Mouse (Mus musculus): ENCODE data around the gene Olfr905. TPM values are rescaled to one million over a fixed set of nuclear protein-coding genes. Genes with fewer than 3 reads are reported as not detected.

Gene Olfr905
- total RNA-seq (2012; rRNA removed) (not detected in 2 replicates), polyA plus RNA-seq (2012; ENCODE audit: insufficient read depth in 1 of 2, insufficient read length in 2 of 2, low read depth in 1 of 2, low replicate concordance in 2 of 2, missing spikeins in 1 of 2) (under 1 TPM in 1 of 2 experiments, not detected in 1; 0.01 TPM)

DNA sequence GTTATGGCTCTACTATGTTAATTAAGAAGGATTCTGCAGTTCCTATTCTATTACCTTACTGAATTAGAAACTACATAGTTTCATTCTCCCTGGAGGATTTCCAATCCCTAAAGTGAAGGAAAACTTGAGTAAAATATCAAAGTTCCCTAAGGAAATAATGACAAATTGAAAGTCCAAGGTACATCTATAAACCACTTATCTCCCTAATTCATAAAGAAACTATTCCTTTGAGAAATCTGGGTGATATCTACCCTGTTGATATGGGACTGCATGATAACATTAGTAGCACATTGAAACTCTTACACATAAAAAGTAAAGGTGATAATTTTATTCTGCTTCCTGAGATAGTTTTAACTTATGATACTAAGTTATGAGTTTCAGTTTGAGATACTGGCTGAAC, at the start of gene Olfr905:
Gene Olfr905 (plus strand): TSS at position 301 of the 400 bp plus-strand sequence.
- Histone ChIP-seq H3K9me3 (replicated peaks; ENCODE audit: insufficient read depth, low read length) (no peaks in the 10 kb centered on the region), H3K9ac (ENCODE audit: control insufficient read depth, low read depth, low read length, poor library complexity, severe bottlenecking) (no peak within 1 kb of the TSS), H3K27me3 (ENCODE audit: control insufficient read depth in 1 of 2, insufficient read depth in 2 of 2, low read length in 2 of 2) (no peaks in the 10 kb centered on the region), H3K79me2 (ENCODE audit: control insufficient read depth, insufficient read depth, low read length, poor library complexity) (no peaks in the 10 kb centered on the region), H3K27ac (ENCODE audit: control insufficient read depth, low read depth, low read length) (no peak within 1 kb of the TSS), H3K4me3 (ENCODE audit: control insufficient read depth in 1 of 2, insufficient read depth in 1 of 2, low read depth in 2 of 2, low read length in 2 of 2) (no peak within 1 kb of the TSS), H3K36me3 (ENCODE audit: control insufficient read depth in 1 of 2, insufficient read depth in 2 of 2, low read length in 2 of 2) (no peaks in the 10 kb centered on the region), H3K4me1 (ENCODE audit: control insufficient read depth in 1 of 2, insufficient read depth in 2 of 2, low read length in 2 of 2) (no peaks in the 10 kb centered on the region)
- TF ChIP-seq TCF12 (IDR thresholded peaks at IDR 0.05; ENCODE audit: low read depth, low read length) = no peak
- no peak for TF ChIP-seq BHLHE40 (IDR thresholded peaks at IDR 0.05; ENCODE audit: borderline replicate concordance, low read depth, low read length)
- no peak for TF ChIP-seq RCOR1 (IDR thresholded peaks at IDR 0.05; ENCODE audit: low read depth, low read length)
- DNase-seq (ENCODE audit: low read depth, low spot score) = no peak

GRCm38 (mm10) chr9:38423801-38424200, 47.1 kb upstream of the Olfr905 start:
- TF ChIP-seq KAT2A (conservative IDR thresholded peaks at IDR 0.05; ENCODE audit: low read depth, low read length) (no peak), ELF1 (IDR thresholded peaks at IDR 0.05; ENCODE audit: low read depth, low read length) (no peak), UBTF (IDR thresholded peaks at IDR 0.05; ENCODE audit: borderline replicate concordance, insufficient read depth, low read depth, low read length) (no peak), POLR2AphosphoS2 (IDR thresholded peaks at IDR 0.05; ENCODE audit: low read length) (no peak), POLR2AphosphoS5 (IDR thresholded peaks at IDR 0.05; ENCODE audit: borderline replicate concordance, low read depth, low read length) (no peak), NELFE (IDR thresholded peaks at IDR 0.05; ENCODE audit: low read depth, low read length) (no peak), GATA1 (IDR thresholded peaks at IDR 0.05; ENCODE audit: low read depth, low read length) (no peak), TCF12 (IDR thresholded peaks at IDR 0.05; ENCODE audit: low read depth, low read length) (no peak), TBP (IDR thresholded peaks at IDR 0.05; ENCODE audit: low read depth, low read length) (no peak), SIN3A (IDR thresholded peaks at IDR 0.05; ENCODE audit: low read length) (no peak), ZKSCAN1 (IDR thresholded peaks at IDR 0.05; ENCODE audit: low read depth, low read length) (no peak)
- Histone ChIP-seq H3K27ac (ENCODE audit: control insufficient read depth, low read depth, low read length) (no peak overlapping the region), H3K4me1 (ENCODE audit: control insufficient read depth in 1 of 2, insufficient read depth in 2 of 2, low read length in 2 of 2) (no peaks in the 10 kb centered on the region), H3K27me3 (ENCODE audit: control insufficient read depth in 1 of 2, insufficient read depth in 2 of 2, low read length in 2 of 2) (no peaks in the 10 kb centered on the region), H3K36me3 (ENCODE audit: control insufficient read depth in 1 of 2, insufficient read depth in 2 of 2, low read length in 2 of 2) (no peaks in the 10 kb centered on the region), H3K79me2 (ENCODE audit: control insufficient read depth, insufficient read depth, low read length, poor library complexity) (no peaks in the 10 kb centered on the region), H3K9ac (ENCODE audit: control insufficient read depth, low read depth, low read length, poor library complexity, severe bottlenecking) (no peak overlapping the region), H3K9me3 (replicated peaks; ENCODE audit: insufficient read depth, low read length) (no peaks in the 10 kb centered on the region), H3K4me3 (ENCODE audit: control insufficient read depth in 1 of 2, insufficient read depth in 1 of 2, low read depth in 2 of 2, low read length in 2 of 2) (no peak overlapping the region)
- DNase-seq (ENCODE audit: low read depth, low spot score) = no peak

GRCm38 (mm10) chr9:38427026-38427425, 43.9 kb upstream of the Olfr905 start:
- Histone ChIP-seq H3K9me3 (replicated peaks; ENCODE audit: insufficient read depth, low read length) (no peaks in the 10 kb centered on the region), H3K9ac (ENCODE audit: control insufficient read depth, low read depth, low read length, poor library complexity, severe bottlenecking) (no peak overlapping the region), H3K79me2 (ENCODE audit: control insufficient read depth, insufficient read depth, low read length, poor library complexity) (no peaks in the 10 kb centered on the region), H3K27ac (ENCODE audit: control insufficient read depth, low read depth, low read length) (no peak overlapping the region), H3K27me3 (ENCODE audit: control insufficient read depth in 1 of 2, insufficient read depth in 2 of 2, low read length in 2 of 2) (no peaks in the 10 kb centered on the region), H3K4me1 (ENCODE audit: control insufficient read depth in 1 of 2, insufficient read depth in 2 of 2, low read length in 2 of 2) (no peaks in the 10 kb centered on the region), H3K36me3 (ENCODE audit: control insufficient read depth in 1 of 2, insufficient read depth in 2 of 2, low read length in 2 of 2) (no peaks in the 10 kb centered on the region), H3K4me3 (ENCODE audit: control insufficient read depth in 1 of 2, insufficient read depth in 1 of 2, low read depth in 2 of 2, low read length in 2 of 2) (no peak overlapping the region)
- DNase-seq (ENCODE audit: low read depth, low spot score) = no peak
- TF ChIP-seq UBTF (IDR thresholded peaks at IDR 0.05; ENCODE audit: borderline replicate concordance, insufficient read depth, low read depth, low read length) = no peak
- no peak for TF ChIP-seq ZC3H11A (IDR thresholded peaks at IDR 0.05; ENCODE audit: low read depth, low read length)
- no peak for TF ChIP-seq CHD2 (IDR thresholded peaks at IDR 0.05; ENCODE audit: low read length)
- no peak for TF ChIP-seq RCOR1 (IDR thresholded peaks at IDR 0.05; ENCODE audit: low read depth, low read length)
- no peak for TF ChIP-seq E2F4 (IDR thresholded peaks at IDR 0.05; ENCODE audit: borderline replicate concordance, low read depth, low read length)
- no peak for TF ChIP-seq MYC (IDR thresholded peaks at IDR 0.05; ENCODE audit: low read depth, low read length)
- no peak for TF ChIP-seq RAD21 (IDR thresholded peaks at IDR 0.05; ENCODE audit: low read depth, low read length)
- no peak for TF ChIP-seq JUND (IDR thresholded peaks at IDR 0.05; ENCODE audit: low read depth, low read length)
- no peak for TF ChIP-seq MAFK (IDR thresholded peaks at IDR 0.05; ENCODE audit: borderline replicate concordance, low read depth, low read length)
- no peak for TF ChIP-seq KAT2A (conservative IDR thresholded peaks at IDR 0.05; ENCODE audit: low read depth, low read length)
- TF ChIP-seq NELFE (IDR thresholded peaks at IDR 0.05; ENCODE audit: low read depth, low read length) = no peak
- TF ChIP-seq ETS1 (IDR thresholded peaks at IDR 0.05; ENCODE audit: low read depth, low read length) = no peak

All from MEL (cell line).